Mouse (Mus musculus): Measurements from ENCODE around the gene 1700001O22Rik. TPM values are rescaled to one million over a fixed set of nuclear protein-coding genes. Genes with fewer than 3 reads are reported as not detected.

The 1700001O22Rik gene
- polyA plus RNA-seq, 2 experiments: not detected

DNA sequence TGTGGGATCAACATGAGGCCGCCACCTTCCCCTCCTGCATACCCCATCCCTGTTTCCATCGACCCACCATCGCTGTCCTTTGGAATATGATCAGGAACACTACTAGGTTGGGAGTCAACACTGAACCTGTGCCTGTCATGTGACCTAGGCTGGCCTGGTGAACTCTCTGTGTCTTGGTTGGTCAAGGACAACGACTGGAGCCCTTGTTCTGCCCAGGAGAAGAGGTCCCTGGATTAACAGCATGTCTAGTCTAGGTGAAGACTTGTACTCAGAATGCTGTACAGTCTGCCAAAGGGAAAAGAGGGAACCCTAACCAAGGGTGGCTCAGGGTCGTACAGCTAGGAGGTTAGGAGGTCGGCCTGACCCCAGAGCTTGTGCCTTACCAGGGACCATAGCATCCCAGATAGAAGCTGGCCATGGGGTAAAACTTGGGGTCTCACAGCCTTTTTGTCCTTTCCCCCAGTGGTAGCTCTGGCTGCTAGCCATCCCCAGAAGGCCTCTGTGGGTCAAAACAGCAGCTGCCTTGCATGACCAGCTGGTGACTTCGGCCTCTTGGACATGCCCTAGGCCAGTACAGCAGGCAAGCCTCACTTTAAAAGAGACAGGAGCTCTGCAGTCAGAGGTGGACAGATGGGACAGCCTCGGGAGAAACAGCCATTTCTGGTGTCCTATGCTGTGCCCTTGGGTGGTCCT lies 30.0 kb downstream of the 1700001O22Rik start:
- Histone ChIP-seq H3K4me3 (ENCODE audit: insufficient read depth in 1 of 2, low read depth in 2 of 2, low read length in 2 of 2) (peak overlapping the region; percentile 30 to 65), H3K9ac (replicated peaks) (peak overlapping the region; percentile 87)
- DNase-seq (ENCODE audit: low read depth in 3 of 3, low spot score in 3 of 3): no peak

DNA sequence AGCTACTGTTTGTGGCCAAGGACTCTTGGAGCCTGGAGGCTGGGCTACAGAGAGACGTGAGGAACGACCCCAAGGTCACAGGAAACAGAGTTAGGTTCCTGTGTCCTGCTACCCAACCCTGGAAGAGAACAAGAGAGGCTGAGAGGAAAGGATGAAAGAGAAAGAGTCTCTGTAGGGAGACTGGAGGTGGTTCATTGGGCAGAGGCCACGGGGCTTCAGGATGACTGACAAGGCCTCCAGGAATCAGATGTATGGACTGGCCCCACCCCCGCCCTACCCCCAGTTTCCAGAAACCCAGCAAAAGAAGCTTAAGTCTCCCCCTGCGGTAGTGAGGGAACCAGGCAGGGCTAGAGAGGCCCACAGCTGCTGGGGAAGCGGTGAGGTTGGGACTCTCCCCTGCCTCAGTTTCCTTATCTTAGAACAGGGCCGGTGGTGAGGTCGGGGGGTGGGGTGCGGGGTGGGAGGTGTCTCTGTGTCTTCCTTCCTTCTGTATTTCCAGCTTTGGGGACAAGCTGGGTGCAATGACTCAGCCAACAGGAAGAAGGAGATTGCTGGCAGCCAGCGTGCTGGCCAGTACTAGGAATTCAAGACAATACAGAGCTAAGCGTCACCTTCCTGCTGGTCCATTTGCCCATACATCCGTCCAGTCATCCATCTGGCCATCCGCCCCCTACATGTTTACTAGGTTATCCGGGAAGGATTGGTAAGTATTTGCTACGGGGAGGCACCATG lies 30.7 kb downstream of the 1700001O22Rik start:
- H3K27ac ChIP-seq: peak overlapping the region; percentile 97
- H3K9me3 ChIP-seq (ENCODE audit: control insufficient read depth, low read length): no peaks in the 10 kb centered on the region
- ATAC-seq (ENCODE audit: insufficient read depth): peak; percentile 56
- peak overlapping the region; percentile 97 for H3K4me2 ChIP-seq (ENCODE audit: low read depth)
- H3K27me3 ChIP-seq (ENCODE audit: control insufficient read depth, insufficient read depth, low read length): no peaks in the 10 kb centered on the region
- peak overlapping the region; percentile 30 to 65 for H3K4me3 ChIP-seq (ENCODE audit: insufficient read depth in 1 of 2, low read depth in 2 of 2, low read length in 2 of 2)
- H3K4me1 ChIP-seq (replicated peaks; ENCODE audit: control insufficient read depth in 2 of 2, insufficient read depth in 2 of 2, low read length in 1 of 2): peaks cover 44 to 56% of the 10 kb centered on the region in 2 experiments
- H3K9ac ChIP-seq (replicated peaks): peak overlapping the region; percentile 87
- DNase-seq (ENCODE audit: low read depth in 3 of 3, low spot score in 3 of 3): peak; percentile 50 to 68 (median 51)
- no peaks in the 10 kb centered on the region for H3K36me3 ChIP-seq (replicated peaks; ENCODE audit: control insufficient read depth, insufficient read depth, low read depth)
- TF ChIP-seq EP300 (IDR thresholded peaks at IDR 0.05; ENCODE audit: low read depth): no peak
- 0 out of 2 replicates have a peak, but pooled peaks have one; percentile 18 for TF ChIP-seq CTCF (IDR thresholded peaks at IDR 0.05; ENCODE audit: low read depth)
- WGBS (ENCODE audit: insufficient replicate concordance): 12% methylated on average over 15 of the region's 15 CpGs

More for the DNA sequence above, 30.0 kb downstream of the 1700001O22Rik start:
- ATAC-seq (ENCODE audit: insufficient read depth): no peak
- Histone ChIP-seq H3K9me3 (ENCODE audit: control insufficient read depth, low read length) (no peaks in the 10 kb centered on the region), H3K36me3 (replicated peaks; ENCODE audit: control insufficient read depth, insufficient read depth, low read depth) (no peaks in the 10 kb centered on the region), H3K4me2 (ENCODE audit: low read depth) (peak overlapping the region; percentile 97), H3K4me1 (replicated peaks; ENCODE audit: control insufficient read depth in 2 of 2, insufficient read depth in 2 of 2, low read length in 1 of 2) (peaks cover 42 to 57% of the 10 kb centered on the region in 2 experiments), H3K27ac (peak overlapping the region; percentile 97), H3K27me3 (ENCODE audit: control insufficient read depth, insufficient read depth, low read length) (no peaks in the 10 kb centered on the region)
- 57% methylated on average over 8 of the region's 8 CpGs for WGBS (ENCODE audit: insufficient replicate concordance)
- no peak for TF ChIP-seq EP300 (IDR thresholded peaks at IDR 0.05; ENCODE audit: low read depth)
- no peak for TF ChIP-seq CTCF (IDR thresholded peaks at IDR 0.05; ENCODE audit: low read depth)

DNA sequence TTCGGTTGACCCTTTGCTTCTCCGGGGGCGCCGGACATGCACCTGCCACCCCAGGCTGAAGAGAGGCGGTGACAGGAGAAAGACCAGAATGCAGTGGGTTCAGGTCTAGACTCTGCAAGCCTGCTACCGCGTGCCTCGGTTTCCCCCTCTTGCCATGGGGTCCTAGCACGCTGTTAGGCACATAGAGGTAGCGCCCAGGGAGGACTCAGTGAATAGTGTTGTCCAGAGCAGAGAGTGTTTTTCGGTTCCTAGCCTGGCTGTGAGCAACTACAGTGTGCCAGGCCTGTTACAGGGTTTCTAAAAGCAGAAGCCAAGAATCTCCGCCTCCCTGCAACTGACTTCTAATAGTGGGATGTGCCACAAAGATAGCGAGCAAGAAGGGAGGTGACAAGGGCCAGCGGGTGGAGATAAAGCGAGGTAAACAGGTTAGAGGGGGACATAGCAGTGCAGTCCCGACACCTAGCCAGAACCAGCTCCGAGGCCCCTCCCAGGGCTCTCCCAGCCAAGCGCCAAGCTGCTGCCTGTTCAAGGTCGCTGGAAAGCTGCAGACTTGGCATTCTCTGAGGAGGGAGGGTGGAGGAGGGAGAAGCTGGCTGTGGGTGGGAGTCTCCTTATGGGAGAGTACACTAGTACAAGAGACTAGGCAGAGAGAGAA lies 31.5 kb downstream of the 1700001O22Rik start:
- peak overlapping the region; percentile 97 for H3K27ac ChIP-seq
- peak overlapping the region; percentile 97 for H3K4me2 ChIP-seq (ENCODE audit: low read depth)
- DNase-seq (ENCODE audit: low read depth in 3 of 3, low spot score in 3 of 3) (peak; percentile 86 to 92 (median 91)), ATAC-seq (ENCODE audit: insufficient read depth) (peak; percentile 92)
- TF ChIP-seq CTCF (IDR thresholded peaks at IDR 0.05; ENCODE audit: low read depth) (no peak), EP300 (IDR thresholded peaks at IDR 0.05; ENCODE audit: low read depth) (peak; percentile 95)
- no peaks in the 10 kb centered on the region for H3K36me3 ChIP-seq (replicated peaks; ENCODE audit: control insufficient read depth, insufficient read depth, low read depth)
- H3K27me3 ChIP-seq (ENCODE audit: control insufficient read depth, insufficient read depth, low read length): no peaks in the 10 kb centered on the region
- peaks cover 44 to 55% of the 10 kb centered on the region in 2 experiments for H3K4me1 ChIP-seq (replicated peaks; ENCODE audit: control insufficient read depth in 2 of 2, insufficient read depth in 2 of 2, low read length in 1 of 2)
- H3K4me3 ChIP-seq (ENCODE audit: insufficient read depth in 1 of 2, low read depth in 2 of 2, low read length in 2 of 2): peak overlapping the region; percentile 65 to 74
- H3K9me3 ChIP-seq (ENCODE audit: control insufficient read depth, low read length): no peaks in the 10 kb centered on the region
- H3K9ac ChIP-seq (replicated peaks): peak overlapping the region; percentile 87
- under 1% methylated on average over 19 of the region's 19 CpGs for WGBS (ENCODE audit: insufficient replicate concordance)

DNA sequence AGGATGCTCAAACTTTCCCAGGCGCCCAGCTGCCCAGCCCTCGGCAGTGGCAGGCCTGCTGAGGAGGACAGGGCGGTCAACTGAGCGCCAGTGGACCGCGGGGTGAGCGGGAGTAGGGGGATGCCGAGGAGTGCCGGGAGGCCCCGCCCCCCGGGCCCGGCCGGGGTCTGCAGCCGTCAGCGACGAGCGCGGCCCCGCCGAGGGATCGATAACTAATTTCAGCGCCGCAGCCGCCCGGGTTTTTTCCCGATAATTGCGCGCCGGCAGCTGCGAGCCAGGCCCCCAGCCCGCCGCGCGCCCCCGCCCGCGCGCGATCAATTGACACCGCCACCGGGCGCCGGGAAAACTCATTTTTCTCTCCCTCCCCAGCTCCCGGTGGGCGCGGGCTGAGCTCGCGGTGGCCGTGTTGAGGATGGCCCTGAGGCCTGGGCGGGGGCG lies 32.1 kb downstream of the 1700001O22Rik start:
- no peak for DNase-seq (ENCODE audit: low read depth in 3 of 3, low spot score in 3 of 3)
- WGBS (ENCODE audit: insufficient replicate concordance): under 1% methylated on average over 51 of the region's 51 CpGs
- peak overlapping the region; percentile 97 for H3K4me2 ChIP-seq (ENCODE audit: low read depth)
- peaks cover 44 to 55% of the 10 kb centered on the region in 2 experiments for H3K4me1 ChIP-seq (replicated peaks; ENCODE audit: control insufficient read depth in 2 of 2, insufficient read depth in 2 of 2, low read length in 1 of 2)
- no peaks in the 10 kb centered on the region for H3K27me3 ChIP-seq (ENCODE audit: control insufficient read depth, insufficient read depth, low read length)
- H3K27ac ChIP-seq: peak overlapping the region; percentile 97
- peak overlapping the region; percentile 65 to 74 for H3K4me3 ChIP-seq (ENCODE audit: insufficient read depth in 1 of 2, low read depth in 2 of 2, low read length in 2 of 2)
- peak; percentile 3; the same call in 1 of the 2 replicates for ATAC-seq (ENCODE audit: insufficient read depth)
- H3K9ac ChIP-seq (replicated peaks): peak overlapping the region; percentile 87
- H3K9me3 ChIP-seq (ENCODE audit: control insufficient read depth, low read length): no peaks in the 10 kb centered on the region
- no peaks in the 10 kb centered on the region for H3K36me3 ChIP-seq (replicated peaks; ENCODE audit: control insufficient read depth, insufficient read depth, low read depth)
- TF ChIP-seq CTCF (IDR thresholded peaks at IDR 0.05; ENCODE audit: low read depth) (no peak), EP300 (IDR thresholded peaks at IDR 0.05; ENCODE audit: low read depth) (no peak)

All from liver, embryonic 14.5 days (tissue).